Mouse (Mus musculus): ENCODE data around the gene Gm42372.

DNA sequence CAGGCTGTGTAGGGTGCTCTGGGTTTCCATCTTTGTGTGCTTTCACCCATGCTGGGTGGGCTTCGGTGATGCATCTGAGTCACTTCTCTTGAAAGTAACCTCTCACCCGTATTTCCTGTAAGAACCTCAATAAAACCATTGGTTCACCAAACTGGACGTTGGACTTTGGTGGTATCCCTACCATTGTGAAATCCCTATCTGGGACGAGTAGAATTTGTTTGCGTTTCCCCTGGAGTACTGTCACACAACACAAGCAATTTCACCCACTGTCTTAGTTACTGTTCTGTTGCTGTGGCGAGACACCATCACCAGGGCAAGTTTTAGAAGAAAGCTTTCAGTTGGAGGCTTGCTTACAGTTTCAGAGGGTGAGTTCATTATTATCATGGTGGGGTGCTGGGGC, 14.5 kb upstream of the Gm42372 start:
- TF ChIP-seq TAL1 (IDR thresholded peaks at IDR 0.05; ENCODE audit: low read length), result no peak
- TF ChIP-seq GATA1 (IDR thresholded peaks at IDR 0.05; ENCODE audit: low read length), result no peak

Data from erythroblast, embryonic 14.5 days (primary cell).